Mouse (Mus musculus): ENCODE data around the gene Pttg1ip.

DNA sequence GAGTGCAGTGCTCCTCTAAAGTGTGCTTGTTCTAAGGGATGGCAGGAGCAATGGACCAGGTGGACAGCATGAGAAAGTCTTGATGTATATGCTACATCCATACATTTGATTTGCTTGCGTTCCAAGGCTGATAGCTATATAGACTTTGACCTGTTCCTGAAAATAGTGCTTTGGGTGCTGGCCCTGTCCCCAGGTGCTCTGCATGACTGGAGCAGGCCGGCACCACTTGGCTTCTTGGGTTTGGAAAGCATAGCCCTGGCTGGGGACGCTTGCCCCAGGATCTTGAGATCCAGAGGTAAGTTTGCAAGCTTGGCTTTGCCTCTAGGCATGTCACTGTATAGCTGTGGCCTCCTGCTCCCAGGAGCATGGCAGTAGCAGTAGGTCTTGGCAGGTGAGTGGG lies 5.1 kb downstream of the Pttg1ip start:
- TF ChIP-seq CTCF (IDR thresholded peaks at IDR 0.05; ENCODE audit: low read depth, low read length) (no peak), GATA1 (IDR thresholded peaks at IDR 0.05; ENCODE audit: borderline replicate concordance, low read length) (no peak), TAL1 (conservative IDR thresholded peaks at IDR 0.05; ENCODE audit: low read depth, low read length) (no peak), GATA2 (IDR thresholded peaks at IDR 0.05; ENCODE audit: borderline replicate concordance, low read depth, low read length) (no peak), POLR2AphosphoS5 (IDR thresholded peaks at IDR 0.05; ENCODE audit: insufficient replicate concordance, low read depth, low read length) (no peak)
